Mouse (Mus musculus) liver, postnatal 0 days (tissue): ENCODE measurements around the gene Eif4g3. TPM values are rescaled to one million over a fixed set of nuclear protein-coding genes. Genes with fewer than 3 reads are reported as not detected.

ENCODE experiments used
- ATAC-seq: fragments of 200-750 bp; cut with Nextera tagmentation; 2 replicates; pipeline ENCODE4 v1.8.0; 2017; ENCODE audit warnings: mild to moderate bottlenecking, moderate library complexity
- DNase-seq: peaks from one replicate; pipeline ENCODE4 v3.0.0-alpha.2; 2016
- H3K27ac ChIP-seq: fragments of 300-500 bp; sonication (generic); 2 replicates; pipeline ENCODE4 v1.5.1; 2014; ENCODE audit warnings: antibody characterized with exemption, moderate library complexity, mild to moderate bottlenecking, low read depth
- H3K27me3 ChIP-seq: fragments of 300-500 bp; sonication (generic); 2 replicates; pipeline ENCODE4 v1.6.1; 2014; ENCODE audit warnings: low read length, control low read depth, mixed read lengths; ENCODE audit not compliant: insufficient read depth
- H3K36me3 ChIP-seq: fragments of 300-500 bp; sonication (generic); replicated peaks from 2 replicates; pipeline ENCODE4 v1.6.1; 2014; ENCODE audit warnings: mild to moderate bottlenecking, control low read depth, low read length, moderate library complexity, mixed read lengths; ENCODE audit not compliant: insufficient read depth
- H3K4me1 ChIP-seq: fragments of 300-500 bp; sonication (generic); 2 replicates; pipeline ENCODE4 v1.6.1; 2014; ENCODE audit warnings: antibody characterized with exemption, mild to moderate bottlenecking, control low read depth; ENCODE audit not compliant: insufficient read depth
- H3K4me2 ChIP-seq: fragments of 300-500 bp; sonication (generic); 2 replicates; pipeline ENCODE4 v1.6.1; 2014; ENCODE audit warnings: low read depth, mild to moderate bottlenecking, low read length, moderate library complexity, mixed read lengths
- H3K4me3 ChIP-seq: fragments of 300-500 bp; sonication (generic); 2 replicates; pipeline ENCODE4 v1.5.1; 2014; ENCODE audit warnings: low read depth, low read length
- H3K9ac ChIP-seq: fragments of 300-500 bp; sonication (generic); replicated peaks from 2 replicates; pipeline ENCODE4 v1.6.1; 2014; ENCODE audit warnings: mild to moderate bottlenecking, moderate library complexity
- H3K9me3 ChIP-seq: fragments of 300-500 bp; sonication (generic); 2 replicates; pipeline ENCODE4 v1.6.1; 2016; ENCODE audit warnings: mild to moderate bottlenecking, control low read depth, low read length, mixed read lengths
- CTCF ChIP-seq: sonication (generic); IDR thresholded peaks from 2 replicates; pipeline ENCODE4 v1.5.1; 2016; ENCODE audit warnings: antibody characterized with exemption, low read depth
- EP300 ChIP-seq: IDR thresholded peaks from 2 replicates; pipeline ENCODE4 v1.6.1; 2016; ENCODE audit warnings: antibody characterized with exemption, low read depth, mild to moderate bottlenecking
- WGBS: fragments of 180-500 bp; shearing (Covaris S2); extraction: QIAGEN DNeasy Blood & Tissue Kit; methylation state at CpG from one replicate; pipeline ENCODE4 v1.1.7; 2014; ENCODE audit not compliant: insufficient replicate concordance; 5-methylcytosine and 5-hydroxymethylcytosine counted together
- polyA plus RNA-seq: library from polyadenylated mRNA; unstranded; fragments of >200 nt; fragmentation: Nextera tagmentation; extraction: Ambion mirVana; gene quantifications from 2 replicates; pipeline ENCODE4 v1.2.1, GENCODE M21; 2015

Eif4g3 gene
- polyA plus RNA-seq, 1 experiment from 2014 or later: 5.8 TPM

DNA sequence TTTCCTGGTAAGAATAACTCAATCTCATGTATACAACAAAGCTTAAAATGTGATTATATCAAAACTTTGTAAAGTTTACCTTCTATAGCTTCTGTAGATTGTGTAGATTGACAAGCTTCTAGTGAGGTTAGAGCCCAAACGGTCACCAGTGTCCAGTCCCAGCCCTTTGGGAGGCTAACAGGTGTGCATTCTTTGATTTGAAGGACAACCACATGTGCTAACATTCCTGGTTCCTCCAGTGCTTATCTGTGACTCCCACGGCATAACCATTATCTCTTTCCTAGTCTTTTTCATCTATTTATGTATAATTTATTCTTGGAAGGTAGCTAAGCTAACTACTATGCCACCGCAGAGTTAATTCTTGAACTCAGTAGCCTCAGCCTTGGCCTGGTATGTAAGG lies 207.9 kb downstream of the Eif4g3 start:
- peaks cover 70% of the 10 kb centered on the region for H3K36me3 ChIP-seq
- ATAC-seq: no peak

DNA sequence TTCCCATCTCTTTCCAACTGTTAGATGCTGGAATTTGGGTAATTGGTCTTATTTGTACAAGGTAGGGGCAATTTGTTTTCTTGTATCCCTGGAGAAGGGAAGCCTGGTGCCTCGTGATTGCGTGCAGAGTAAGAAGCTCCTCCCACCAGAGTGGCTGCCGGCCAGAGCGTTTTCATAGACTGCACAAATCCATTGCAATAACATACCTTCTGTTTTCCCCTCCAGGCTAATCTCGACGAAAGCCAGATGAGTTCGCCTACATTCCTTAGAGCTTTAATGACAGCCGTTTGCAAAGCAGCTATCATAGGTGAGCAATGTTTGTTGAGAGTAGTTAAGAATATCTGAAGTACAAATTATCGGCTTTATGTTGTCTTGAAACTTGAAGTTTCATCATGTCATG lies 208.9 kb downstream of the Eif4g3 start:
- Histone ChIP-seq H3K27me3 (no peaks in the 10 kb centered on the region), H3K4me2 (no peak overlapping the region), H3K36me3 (peaks cover 65% of the 10 kb centered on the region), H3K4me1 (no peaks in the 10 kb centered on the region; the same call in 1 of the 2 replicates), H3K9me3 (no peaks in the 10 kb centered on the region), H3K9ac (no peak overlapping the region), H3K4me3 (no peak overlapping the region), H3K27ac (no peak overlapping the region)
- DNase-seq: no peak
- ATAC-seq: no peak
- WGBS: 83% methylated on average over 9 of the region's 9 CpGs
- TF ChIP-seq CTCF (no peak), EP300 (no peak)

More for the DNA sequence above, 207.9 kb downstream of the Eif4g3 start:
- Histone ChIP-seq H3K9me3 (no peaks in the 10 kb centered on the region), H3K4me2 (no peak overlapping the region), H3K27me3 (no peaks in the 10 kb centered on the region), H3K4me1 (no peaks in the 10 kb centered on the region; the same call in 1 of the 2 replicates), H3K4me3 (no peak overlapping the region), H3K9ac (no peak overlapping the region), H3K27ac (no peak overlapping the region)
- no peak for DNase-seq
- WGBS: 73% methylated on average over 3 of the region's 3 CpGs
- no peak for TF ChIP-seq EP300

DNA sequence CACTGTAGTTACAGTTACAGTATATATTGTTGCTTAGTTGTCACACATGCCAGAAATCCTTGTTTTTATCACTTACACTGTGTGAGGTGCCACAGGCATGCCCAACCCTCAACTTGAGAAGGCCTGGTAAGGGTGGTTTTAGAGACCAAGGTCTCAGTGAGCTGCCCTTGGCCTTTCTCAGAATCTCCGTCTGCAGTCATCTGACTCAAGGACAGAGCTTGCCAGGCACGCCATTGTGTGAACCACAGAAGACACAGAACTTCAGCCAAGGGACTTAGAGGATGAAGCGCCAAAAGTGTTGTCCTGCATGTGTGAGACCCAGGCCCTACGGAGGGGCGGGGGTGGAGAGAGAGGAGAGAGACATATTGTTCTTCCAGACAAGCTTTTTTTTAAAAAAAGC lies 217.3 kb downstream of the Eif4g3 start:
- Histone ChIP-seq H3K4me2 (no peak overlapping the region), H3K4me3 (no peak overlapping the region), H3K27me3 (no peaks in the 10 kb centered on the region), H3K36me3 (peaks cover 27% of the 10 kb centered on the region), H3K9me3 (no peaks in the 10 kb centered on the region), H3K9ac (no peak overlapping the region), H3K27ac (no peak overlapping the region), H3K4me1 (no peaks in the 10 kb centered on the region)
- TF ChIP-seq EP300: no peak
- no peak for TF ChIP-seq CTCF
- WGBS: 87% methylated on average over 5 of the region's 5 CpGs
- no peak for DNase-seq
- ATAC-seq: no peak

DNA sequence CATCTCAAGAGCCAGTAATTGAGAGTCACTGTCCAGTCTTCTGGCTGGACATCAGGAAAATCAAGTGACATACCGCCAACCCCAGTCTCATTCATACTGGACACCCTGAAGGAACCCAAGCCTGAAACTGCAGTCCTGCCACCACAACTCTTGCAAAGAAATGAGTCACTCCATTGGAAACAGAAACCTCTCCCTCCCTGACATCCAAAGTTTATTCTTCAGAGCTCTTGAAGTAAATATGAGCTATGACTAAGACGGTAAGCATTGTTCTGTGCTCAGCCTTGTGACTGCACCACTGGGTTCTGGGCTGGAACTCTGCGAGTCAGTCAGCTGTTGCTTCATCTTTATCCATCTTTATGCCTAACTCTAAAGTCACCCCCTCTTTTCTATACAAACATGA lies 221.0 kb downstream of the Eif4g3 start:
- H3K27ac ChIP-seq: no peak overlapping the region

DNA sequence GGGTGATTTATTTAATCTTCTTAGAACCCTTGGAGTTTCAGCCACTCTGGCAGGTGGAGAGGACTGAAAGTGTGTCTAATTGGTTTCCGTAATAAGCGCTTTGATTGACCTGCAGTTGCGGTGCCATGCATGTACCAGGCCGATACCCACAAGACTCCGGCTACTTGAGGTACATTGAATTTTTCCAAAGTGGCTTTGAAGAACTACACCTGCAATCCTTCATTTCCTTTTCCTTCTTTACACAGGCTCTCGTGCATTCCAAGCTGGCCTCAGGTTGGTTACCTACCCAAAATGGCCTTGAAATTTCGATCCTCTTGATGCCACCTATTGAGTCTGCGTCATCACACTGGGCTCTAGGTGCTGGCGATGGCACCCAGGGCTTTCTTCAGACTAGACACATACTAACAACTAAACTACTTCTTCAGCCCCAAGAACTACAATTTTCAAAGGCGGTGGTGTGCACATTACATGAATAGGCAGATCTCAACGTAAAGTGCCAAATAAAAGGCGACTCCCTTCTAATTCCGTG lies 222.9 kb downstream of the Eif4g3 start:
- Histone ChIP-seq H3K4me3 (peak overlapping the region; percentile 97), H3K36me3 (no peaks in the 10 kb centered on the region), H3K9me3 (no peaks in the 10 kb centered on the region), H3K27ac (peak overlapping the region; percentile 99), H3K27me3 (no peaks in the 10 kb centered on the region), H3K9ac (peak overlapping the region; percentile 99), H3K4me1 (peaks cover 31% of the 10 kb centered on the region), H3K4me2 (peak overlapping the region; percentile 76)
- TF ChIP-seq EP300 (no peak), CTCF (no peak)
- ATAC-seq (no peak), DNase-seq (no peak)
- WGBS: 46% methylated on average over 13 of the region's 13 CpGs

More for the DNA sequence above, 221.0 kb downstream of the Eif4g3 start:
- TF ChIP-seq CTCF (no peak), EP300 (no peak)
- 78% methylated on average over 3 of the region's 3 CpGs for WGBS
- DNase-seq: no peak
- H3K36me3 ChIP-seq: peaks cover 5% of the 10 kb centered on the region
- H3K4me1 ChIP-seq: peaks cover 17% of the 10 kb centered on the region
- H3K27me3 ChIP-seq: no peaks in the 10 kb centered on the region
- no peak overlapping the region for H3K4me2 ChIP-seq
- no peak for ATAC-seq
- no peaks in the 10 kb centered on the region for H3K9me3 ChIP-seq
- H3K4me3 ChIP-seq: no peak overlapping the region
- H3K9ac ChIP-seq: no peak overlapping the region

DNA sequence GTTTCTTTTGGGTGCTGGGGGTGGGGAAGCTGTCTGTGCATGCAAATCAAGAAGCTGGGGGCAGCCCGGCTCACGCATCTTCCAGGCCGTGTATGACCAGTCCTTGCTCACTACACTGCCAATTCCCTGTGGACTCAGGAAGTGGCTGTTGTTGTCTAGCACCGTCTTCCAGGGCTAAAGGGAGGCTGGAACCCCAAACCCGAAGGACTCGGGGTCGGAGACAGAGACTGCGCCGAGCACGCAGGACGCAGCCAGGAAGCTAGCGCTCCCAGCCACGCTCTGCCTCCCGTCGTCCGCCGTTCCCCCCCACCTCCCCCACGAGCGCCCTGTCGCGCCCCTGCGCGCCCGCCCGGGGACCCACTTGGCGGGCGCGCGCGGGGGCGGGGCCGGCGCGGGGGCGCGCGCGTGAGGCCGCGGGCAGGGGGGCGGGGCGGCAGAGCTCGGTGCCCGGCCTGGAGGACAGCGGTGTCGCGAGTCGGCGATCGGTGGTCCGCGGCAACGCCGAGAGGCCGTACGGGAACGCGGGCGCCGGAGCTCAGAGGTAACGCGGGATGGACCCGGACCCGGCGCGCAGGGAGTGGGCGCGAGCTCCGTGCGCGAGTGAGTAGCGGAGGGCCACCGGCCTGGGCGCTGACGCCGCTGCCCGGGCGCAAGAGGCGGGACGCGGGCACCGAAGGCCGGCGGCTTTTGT lies 223.5 kb downstream of the Eif4g3 start, which contains the start of gene Hp1bp3:
Gene Hp1bp3, plus strand, starts transcription at position 97 of the 691 bp plus-strand sequence.
- peak within 1 kb of the TSS; percentile 99 for H3K27ac ChIP-seq
- H3K4me3 ChIP-seq: peak within 1 kb of the TSS; percentile 97
- peak; percentile 69 for ATAC-seq
- H3K9ac ChIP-seq: peak within 1 kb of the TSS; percentile 99
- WGBS: 1% methylated on average over 61 of the region's 84 CpGs
- DNase-seq: peak; percentile 89
- TF ChIP-seq CTCF (no peak), EP300 (no peak)
- no peaks in the 10 kb centered on the region for H3K36me3 ChIP-seq
- H3K9me3 ChIP-seq: no peaks in the 10 kb centered on the region
- H3K4me2 ChIP-seq: peak within 1 kb of the TSS; percentile 76
- H3K27me3 ChIP-seq: no peaks in the 10 kb centered on the region
- H3K4me1 ChIP-seq: peaks cover 36% of the 10 kb centered on the region
